Mouse (Mus musculus) heart, embryonic 14.5 days (tissue): ENCODE measurements around the gene Ccdc30. TPM values are rescaled to one million over a fixed set of nuclear protein-coding genes. Genes with fewer than 3 reads are reported as not detected.

Experiments used
- ATAC-seq: fragments of 200-750 bp; cut with Nextera tagmentation; 2 replicates; pipeline ENCODE4 v1.8.0; 2017; ENCODE audit warnings: low read depth, moderate TSS enrichment; ENCODE audit not compliant: insufficient number of reproducible peaks, insufficient read depth, low FRiP score
- H3K27ac ChIP-seq, 2 experiments: fragments of 200-500 bp in 1 of 2; fragments of 300-500 bp in 1 of 2; sonication (generic) in 1 of 2; replicated peaks in 1 of 2; 2 replicates each; pipeline ENCODE4 v1.5.1; 2012 to 2014; ENCODE audit warnings: low read depth in 2 of 2, low read length in 2 of 2, control low read depth in 1 of 2, mild to moderate bottlenecking in 1 of 2, mixed read lengths in 1 of 2; ENCODE audit not compliant: control insufficient read depth in 1 of 2, insufficient read depth in 1 of 2
- H3K27me3 ChIP-seq: fragments of 300-500 bp; sonication (generic); 2 replicates; pipeline ENCODE4 v1.6.1; 2014; ENCODE audit warnings: mild to moderate bottlenecking, low read length, control low read depth; ENCODE audit not compliant: control insufficient read depth, insufficient read depth
- H3K36me3 ChIP-seq: fragments of 300-500 bp; sonication (generic); 2 replicates; pipeline ENCODE4 v1.6.1; 2014; ENCODE audit warnings: mild to moderate bottlenecking, control low read depth, low read length, mixed read lengths; ENCODE audit not compliant: control insufficient read depth, insufficient read depth
- H3K4me1 ChIP-seq, 2 experiments: fragments of 200-500 bp in 1 of 2; fragments of 300-500 bp in 1 of 2; sonication (generic) in 1 of 2; 2 replicates each; pipeline ENCODE4 v1.6.1; 2012 to 2014; ENCODE audit warnings: low read length in 2 of 2, control low read depth in 1 of 2, mixed read lengths in 1 of 2; ENCODE audit not compliant: control insufficient read depth in 2 of 2, insufficient read depth in 2 of 2
- H3K4me2 ChIP-seq: fragments of 300-500 bp; sonication (generic); 2 replicates; pipeline ENCODE4 v1.6.1; 2014; ENCODE audit warnings: mild to moderate bottlenecking, low read length
- H3K4me3 ChIP-seq, 2 experiments: fragments of 200-500 bp in 1 of 2; fragments of 300-500 bp in 1 of 2; sonication (generic) in 1 of 2; 2 replicates each; pipeline ENCODE4 v1.5.1; 2012 to 2014; ENCODE audit warnings: low read length in 2 of 2, mild to moderate bottlenecking in 2 of 2, control low read depth in 1 of 2, low read depth in 1 of 2, moderate library complexity in 1 of 2; ENCODE audit not compliant: control insufficient read depth in 1 of 2, insufficient read depth in 1 of 2
- H3K9ac ChIP-seq: fragments of 300-500 bp; sonication (generic); 2 replicates; pipeline ENCODE4 v1.6.1; 2014; ENCODE audit warnings: mild to moderate bottlenecking, low read length
- H3K9me3 ChIP-seq: fragments of 300-500 bp; sonication (generic); 2 replicates; pipeline ENCODE4 v1.6.1; 2016; ENCODE audit warnings: low read length, control low read depth; ENCODE audit not compliant: control insufficient read depth
- WGBS: fragments of 180-500 bp; shearing (Covaris S2); extraction: QIAGEN DNeasy Blood & Tissue Kit; methylation state at CpG from one replicate; pipeline ENCODE4 v1.1.7; 2014; 5-methylcytosine and 5-hydroxymethylcytosine counted together
- polyA plus RNA-seq: library from polyadenylated mRNA; unstranded; fragments of >200 nt; fragmentation: Nextera tagmentation; extraction: Ambion mirVana; gene quantifications from 2 replicates; pipeline ENCODE4 v1.2.1, GENCODE M21; 2014

Ccdc30 gene
- polyA plus RNA-seq, 1 experiment from 2014 or later, result 4.6 TPM

DNA sequence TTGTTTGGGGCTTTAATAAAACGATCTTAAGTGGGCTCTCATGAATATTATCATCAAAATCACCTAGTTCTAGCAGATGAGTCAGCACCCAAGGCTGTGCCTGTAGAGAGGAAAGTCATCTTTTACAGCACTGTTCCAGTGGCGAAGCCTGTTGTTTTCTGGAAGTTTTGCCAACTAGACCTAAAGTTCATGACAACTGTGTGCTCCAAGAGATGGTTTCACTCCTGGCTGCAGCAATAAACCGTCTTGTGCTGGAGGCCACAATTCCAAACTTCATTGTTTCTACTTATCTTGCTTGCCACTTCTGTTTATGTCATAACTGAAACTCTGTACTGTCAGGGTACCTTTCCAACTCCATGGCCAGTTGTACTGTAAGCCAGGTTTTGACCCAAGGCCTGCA is 1.9 kb upstream of the Ccdc30 start:
- ATAC-seq, result no peak
- WGBS, result 77% methylated on average over 3 of the region's 3 CpGs
- Histone ChIP-seq H3K9ac (no peak overlapping the region), H3K4me3 (no peak overlapping the region), H3K27me3 (no peaks in the 10 kb centered on the region), H3K9me3 (no peaks in the 10 kb centered on the region), H3K4me1 (peaks cover 11 to 34% of the 10 kb centered on the region in 2 experiments), H3K4me2 (no peak overlapping the region), H3K27ac (no peak overlapping the region), H3K36me3 (no peaks in the 10 kb centered on the region)

DNA sequence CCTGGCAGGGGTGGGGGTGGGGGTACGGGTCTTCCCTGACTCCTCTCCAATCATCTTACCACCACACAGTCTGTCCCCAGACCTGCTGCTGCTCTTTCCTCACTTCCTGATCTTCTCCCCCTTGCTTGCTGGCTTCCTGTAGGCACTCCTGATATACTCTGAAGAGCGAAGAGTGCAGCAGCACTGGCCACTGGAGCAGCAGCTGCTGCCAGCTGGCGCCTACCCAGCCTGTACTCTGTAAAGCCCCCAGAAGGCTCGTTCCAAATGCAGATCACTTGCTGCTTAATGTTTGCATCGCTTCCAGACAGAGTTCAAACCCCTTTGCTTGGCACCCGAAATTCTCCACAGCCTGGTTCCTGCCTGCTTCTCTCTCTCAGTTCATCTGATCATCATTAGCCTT is 2.5 kb downstream of the Ccdc30 start:
- H3K4me3 ChIP-seq, result no peak overlapping the region
- H3K4me2 ChIP-seq, result peak overlapping the region; percentile 4; the same call in 1 of the 2 replicates
- WGBS, result 38% methylated on average over 6 of the region's 6 CpGs
- H3K27ac ChIP-seq, result 0 out of 4 replicates have a peak overlapping the region, but pooled peaks of 1 of the 2 experiments have one; percentile 19
- ATAC-seq, result no peak
- H3K27me3 ChIP-seq, result no peaks in the 10 kb centered on the region
- H3K4me1 ChIP-seq, result peaks cover 7 to 16% of the 10 kb centered on the region in 2 experiments; a peak in 3 of 4 replicates
- H3K36me3 ChIP-seq, result no peaks in the 10 kb centered on the region
- no peak overlapping the region for H3K9ac ChIP-seq
- peaks cover 2% of the 10 kb centered on the region; the same call in 1 of the 2 replicates for H3K9me3 ChIP-seq

DNA sequence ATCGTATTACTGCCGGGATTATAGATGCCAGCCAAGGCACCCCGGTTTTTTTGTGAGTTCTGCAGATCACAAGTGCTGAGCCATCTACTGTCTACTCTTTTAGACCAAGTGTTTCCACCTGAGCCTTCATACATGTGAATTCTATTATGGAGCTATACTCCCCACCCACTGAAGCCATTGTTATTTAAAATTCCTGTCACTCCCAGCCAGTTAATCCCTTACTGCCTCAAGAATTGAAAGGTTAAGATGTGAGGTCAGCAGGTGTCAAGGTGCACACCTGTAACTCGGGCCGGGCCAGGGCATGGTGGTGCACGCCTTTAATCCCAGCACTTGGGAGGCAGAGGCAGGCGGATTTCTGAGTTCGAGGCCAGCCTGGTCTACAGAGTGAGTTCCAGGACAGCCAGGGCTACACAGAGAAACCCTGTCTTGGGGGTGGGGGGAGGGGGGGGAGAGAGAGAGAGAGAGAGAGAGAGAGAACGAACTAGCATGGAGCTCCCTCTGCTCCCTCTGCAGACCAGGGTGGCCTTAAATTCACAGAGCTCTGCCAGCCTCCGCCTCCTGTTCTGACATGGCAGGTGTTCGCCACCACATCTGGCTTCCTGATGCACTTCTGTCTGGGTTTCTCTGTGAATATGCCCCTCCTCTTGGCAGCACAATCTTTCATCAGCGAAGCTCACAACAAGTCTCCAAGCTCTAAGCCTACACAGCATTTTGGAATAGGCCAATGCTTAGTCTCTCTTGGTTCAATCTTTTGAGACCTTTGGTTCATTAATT is 3.3 kb downstream of the Ccdc30 start:
- Histone ChIP-seq H3K36me3 (no peaks in the 10 kb centered on the region), H3K4me2 (0 out of 2 replicates have a peak overlapping the region, but pooled peaks have one; percentile 4)

DNA sequence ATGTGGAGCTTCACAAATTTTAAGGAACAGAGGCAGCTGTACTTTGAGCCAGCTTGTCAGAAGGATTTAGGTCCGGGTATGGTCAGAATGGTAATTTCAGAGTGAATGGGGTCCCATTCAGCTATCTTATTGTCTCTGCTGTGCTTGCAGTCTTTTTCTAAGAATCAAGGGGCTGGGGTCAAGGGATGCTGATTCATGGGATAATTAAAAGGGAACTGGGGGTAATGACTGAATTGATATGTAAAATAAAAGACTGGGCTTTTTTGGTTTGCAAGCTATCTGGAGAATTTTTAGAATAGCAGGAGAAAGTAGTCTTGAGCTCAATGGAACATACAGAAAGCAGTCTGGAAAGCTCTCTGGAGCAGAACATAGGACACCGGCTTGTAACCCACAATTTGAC is 11.9 kb downstream of the Ccdc30 start:
- Histone ChIP-seq H3K36me3 (no peaks in the 10 kb centered on the region), H3K4me1 (no peaks in the 10 kb centered on the region), H3K9ac (no peak overlapping the region), H3K27me3 (no peaks in the 10 kb centered on the region), H3K4me3 (no peak overlapping the region), H3K4me2 (no peak overlapping the region), H3K27ac (no peak overlapping the region), H3K9me3 (peaks cover 25% of the 10 kb centered on the region)
- WGBS, result 85% methylated on average over 2 of the region's 2 CpGs
- ATAC-seq, result no peak

More for the DNA sequence above, 3.3 kb downstream of the Ccdc30 start:
- WGBS, result 74% methylated on average over 12 of the region's 12 CpGs
- H3K4me1 ChIP-seq, result peaks cover 7 to 10% of the 10 kb centered on the region in 2 experiments; a peak in 2 of 4 replicates
- ATAC-seq, result no peak
- H3K9me3 ChIP-seq, result peaks cover 4% of the 10 kb centered on the region; the same call in 1 of the 2 replicates
- no peak overlapping the region for H3K4me3 ChIP-seq
- no peak overlapping the region for H3K9ac ChIP-seq
- H3K27ac ChIP-seq, result 0 out of 4 replicates have a peak overlapping the region, but pooled peaks of 1 of the 2 experiments have one; percentile 19
- H3K27me3 ChIP-seq, result no peaks in the 10 kb centered on the region

DNA sequence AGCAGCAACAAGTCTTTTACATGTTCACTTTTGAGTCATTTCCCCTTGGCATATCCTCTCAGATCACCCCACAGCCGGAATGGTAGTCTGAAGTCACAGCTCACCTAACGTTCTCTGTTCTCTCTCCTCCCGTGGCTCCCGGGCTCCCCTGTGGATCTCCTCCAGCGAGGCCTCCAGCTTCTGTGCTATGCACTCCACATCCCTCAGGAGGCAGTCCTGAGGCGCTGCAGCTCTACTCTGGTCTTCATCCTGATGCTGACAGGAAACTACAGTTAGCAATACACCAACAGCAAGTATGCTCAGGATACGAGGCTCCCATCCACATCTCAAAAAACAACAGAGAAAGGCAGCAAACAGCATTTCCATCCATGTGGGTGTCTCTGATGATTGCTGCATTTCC is 14.4 kb downstream of the Ccdc30 start:
- Histone ChIP-seq H3K4me2 (no peak overlapping the region), H3K27ac (no peak overlapping the region), H3K9ac (no peak overlapping the region), H3K4me3 (no peak overlapping the region), H3K27me3 (no peaks in the 10 kb centered on the region), H3K9me3 (peaks cover 21% of the 10 kb centered on the region), H3K4me1 (no peaks in the 10 kb centered on the region), H3K36me3 (no peaks in the 10 kb centered on the region)
- 48% methylated on average over 7 of the region's 7 CpGs for WGBS
- no peak for ATAC-seq

DNA sequence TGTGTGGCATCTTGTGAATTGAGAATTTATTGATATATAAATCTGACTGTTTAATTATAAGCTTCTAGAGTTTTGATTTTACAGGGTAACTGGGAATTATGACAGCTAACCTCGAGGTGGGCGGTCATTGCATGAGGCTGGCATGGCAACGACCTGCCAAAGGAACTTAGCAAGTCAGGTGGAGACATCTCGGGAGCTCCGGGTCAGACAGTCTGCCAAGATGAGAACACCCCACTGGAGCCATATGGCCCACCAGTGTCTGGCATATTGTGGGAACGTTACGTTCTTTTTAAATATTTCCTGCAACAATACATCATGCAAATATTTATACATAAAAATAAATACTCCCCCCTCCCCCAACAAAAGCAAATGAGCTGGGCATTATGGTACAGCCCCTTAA is 16.6 kb downstream of the Ccdc30 start:
- 82% methylated on average over 7 of the region's 7 CpGs for WGBS

DNA sequence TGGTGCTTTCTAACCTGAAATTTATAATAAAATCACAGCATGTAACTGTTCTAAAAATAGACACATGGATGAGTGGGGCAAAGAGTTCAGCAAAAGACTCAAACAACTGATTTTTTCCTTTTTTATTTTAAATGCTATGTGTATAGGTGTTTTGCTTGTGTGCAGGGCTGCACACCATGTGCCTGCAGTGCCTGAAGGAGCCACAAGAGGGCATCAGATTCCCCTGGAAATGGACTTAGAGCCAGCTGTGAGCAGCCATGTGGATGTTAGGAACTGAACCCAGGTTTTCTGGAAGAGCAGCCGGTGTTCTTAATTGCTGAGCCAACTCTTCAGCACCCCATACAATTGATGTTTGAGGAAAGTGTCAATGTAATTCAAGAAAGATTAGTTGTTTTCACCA is 25.0 kb downstream of the Ccdc30 start:
- Histone ChIP-seq H3K27ac (no peak overlapping the region), H3K4me2 (no peak overlapping the region), H3K9ac (no peak overlapping the region), H3K4me3 (no peak overlapping the region), H3K4me1 (no peaks in the 10 kb centered on the region), H3K27me3 (no peaks in the 10 kb centered on the region), H3K9me3 (peaks cover 3% of the 10 kb centered on the region; the same call in 1 of the 2 replicates), H3K36me3 (no peaks in the 10 kb centered on the region)
- no peak for ATAC-seq
- WGBS, result 85% methylated on average over 1 of the region's 1 CpGs

More for the DNA sequence above, 16.6 kb downstream of the Ccdc30 start:
- H3K4me1 ChIP-seq, result no peaks in the 10 kb centered on the region
- ATAC-seq, result no peak
- no peaks in the 10 kb centered on the region for H3K27me3 ChIP-seq
- no peak overlapping the region for H3K4me2 ChIP-seq
- no peak overlapping the region for H3K27ac ChIP-seq
- H3K9ac ChIP-seq, result no peak overlapping the region
- H3K4me3 ChIP-seq, result no peak overlapping the region
- H3K36me3 ChIP-seq, result no peaks in the 10 kb centered on the region
- peaks cover 18% of the 10 kb centered on the region for H3K9me3 ChIP-seq
